Mouse (Mus musculus) CD4-positive, CD25-positive, alpha-beta regulatory T cell (primary cell): ENCODE results near the gene Gm10320. TPM values are rescaled to one million over a fixed set of nuclear protein-coding genes. Genes with fewer than 3 reads are reported as not detected.

Experiments used
- polyA plus RNA-seq: library from polyadenylated mRNA; unstranded; fragments of 100-300 nt; shearing (Covaris generic); gene quantifications from one replicate; pipeline ENCODE4 v1.2.1, GENCODE M21; 2017

The Gm10320 gene
- polyA plus RNA-seq = 0.37 TPM

GRCm38 (mm10) chr13:98491909-98492308, at the start of gene Gm10320:
TSS of gene Gm10320 (minus strand) at chr13:98492001.

Other genes with a start within 250 kb of the Gm10320 start
- gene Utp15, start 229.0 kb downstream of the Gm10320 start, polyA plus RNA-seq = 42.2 TPM
- gene Ankra2, start 228.9 kb downstream of the Gm10320 start, polyA plus RNA-seq = 59.2 TPM
- gene Gm21976, start 212.1 kb downstream of the Gm10320 start, polyA plus RNA-seq = not detected
- gene Btf3, start 175.0 kb downstream of the Gm10320 start, polyA plus RNA-seq = 586 TPM
- gene Foxd1, start 137.8 kb downstream of the Gm10320 start, polyA plus RNA-seq = 0.04 TPM
- not detected for gene Tmem174, start 145.4 kb upstream of the Gm10320 start, polyA plus RNA-seq
- gene Tmem171, start 202.8 kb upstream of the Gm10320 start, polyA plus RNA-seq = not detected